Mouse (Mus musculus) layer of hippocampus, adult 2 months (tissue): ENCODE measurements around the gene Dtx1. TPM values are rescaled to one million over a fixed set of nuclear protein-coding genes. Genes with fewer than 3 reads are reported as not detected.

ENCODE experiments used
- DNase-seq, 2 experiments: peaks; one replicate each; pipeline ENCODE4 v3.0.0; 2022; ENCODE audit warnings: low spot score in 2 of 2
- H3K27ac ChIP-seq: fragments of 200-600 bp; 2 replicates; pipeline ENCODE4 v1.8.1; 2022
- H3K4me3 ChIP-seq: fragments of 200-600 bp; 2 replicates; pipeline ENCODE4 v1.8.1; 2022; ENCODE audit warnings: mild to moderate bottlenecking
- CTCF ChIP-seq: fragments of 200-600 bp; conservative IDR thresholded peaks from 2 replicates; pipeline ENCODE4 v1.8.1; 2022; ENCODE audit warnings: antibody characterized with exemption, mild to moderate bottlenecking, moderate library complexity
- total RNA-seq, 2 experiments: library from RNA; stranded (reverse); gene quantifications; 2 replicates each; pipeline ENCODE4 v1.2.3; 2021

The Dtx1 gene
- total RNA-seq, 2 experiments from 2014 or later, result 70.9 to 73.9 TPM

DNA sequence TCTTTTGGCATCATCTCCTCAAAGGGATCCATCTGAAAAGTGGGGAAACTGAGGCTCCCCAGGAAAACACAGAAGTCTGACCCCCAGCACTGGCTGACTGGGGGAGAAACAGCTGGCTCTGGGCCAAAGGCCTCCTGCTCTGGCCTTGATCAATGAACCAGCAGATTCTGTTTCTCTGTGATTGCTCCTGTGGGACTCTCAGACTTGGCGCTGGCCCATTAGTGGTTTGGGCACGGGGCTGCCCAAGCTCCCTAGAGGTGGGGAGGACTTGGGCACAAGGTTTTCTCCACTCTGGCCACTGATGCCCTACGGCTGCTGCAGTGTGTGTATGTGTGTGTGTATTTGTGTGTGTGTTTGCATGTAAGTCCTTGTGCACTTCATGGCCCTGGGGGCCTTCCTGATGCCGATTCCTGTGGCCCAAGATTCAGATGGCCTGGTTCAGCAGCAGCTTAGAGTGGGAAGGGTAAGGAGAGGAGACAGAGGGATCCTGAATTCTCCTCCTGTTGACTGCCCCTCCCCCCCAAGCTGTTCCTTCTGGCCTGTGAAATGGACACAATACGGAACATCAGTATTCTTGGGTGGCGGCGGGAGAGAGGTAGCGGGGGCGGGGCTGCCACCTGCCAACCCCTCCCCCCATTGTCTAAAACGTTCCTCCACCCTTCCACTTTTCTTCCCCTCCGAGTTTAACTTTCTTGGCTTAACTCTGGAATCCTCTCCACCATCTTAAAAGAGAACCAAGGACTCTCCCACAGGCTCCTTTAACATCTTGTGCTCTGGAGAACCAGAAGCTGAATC is 10.5 kb downstream of the Dtx1 start:
- no peak for DNase-seq
- no peak for TF ChIP-seq CTCF
- Histone ChIP-seq H3K27ac (peak overlapping the region; percentile 14; the same call in 1 of the 2 replicates), H3K4me3 (no peak overlapping the region)

DNA sequence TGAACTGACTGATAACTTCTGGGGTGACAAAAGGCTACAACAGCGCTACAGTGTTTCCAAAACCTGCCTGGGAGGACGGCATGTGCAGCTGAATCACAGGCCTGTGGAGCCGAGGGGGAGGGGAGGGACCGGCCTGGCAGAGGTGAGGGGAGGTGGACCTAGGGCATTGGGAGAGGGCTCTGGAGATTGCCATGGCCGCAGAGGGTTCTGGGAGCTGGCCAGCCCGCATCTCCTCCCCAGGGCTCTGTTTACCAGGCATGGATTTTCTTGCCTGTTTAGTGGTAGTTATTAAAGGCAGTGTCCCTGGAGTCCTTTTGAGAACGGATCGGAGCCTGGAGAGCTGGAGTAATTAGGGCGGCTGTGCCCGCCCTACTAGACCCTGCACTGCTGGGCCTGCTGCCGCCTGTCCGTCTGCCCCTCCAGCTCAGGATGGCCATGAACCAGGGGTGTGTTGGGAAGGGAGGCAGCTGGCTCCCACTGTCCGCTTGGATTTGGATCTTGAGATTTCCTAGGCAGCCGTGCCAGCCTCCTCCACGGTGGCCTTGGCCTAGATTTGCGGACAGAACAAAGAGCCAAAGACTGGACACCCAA is 12.8 kb downstream of the Dtx1 start:
- DNase-seq, result peak; percentile 58 to 69
- Histone ChIP-seq H3K27ac (peak overlapping the region; percentile 78), H3K4me3 (no peak overlapping the region)
- no peak for TF ChIP-seq CTCF

DNA sequence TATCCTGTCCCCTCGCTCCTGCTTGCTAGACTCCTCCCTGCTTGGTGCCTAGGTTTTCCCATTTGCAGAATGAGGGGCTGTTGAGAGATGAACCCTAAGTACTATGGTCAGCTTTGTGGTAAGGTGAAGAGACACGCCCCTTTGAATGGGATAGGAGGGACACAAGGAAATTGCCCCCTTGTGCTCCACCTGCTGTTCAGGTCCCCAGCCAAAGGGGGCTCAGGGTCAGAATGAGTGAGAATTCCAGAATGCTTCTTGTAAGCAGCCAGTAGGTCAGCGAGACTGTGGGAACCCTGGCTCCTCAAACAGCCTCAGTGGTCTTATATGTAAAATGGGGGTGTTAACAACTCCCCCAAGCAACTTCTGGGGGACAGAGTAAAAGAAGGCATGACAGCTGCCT is 13.5 kb downstream of the Dtx1 start:
- H3K4me3 ChIP-seq, result no peak overlapping the region
- 0 out of 2 replicates have a peak, but pooled peaks have one; percentile 7 for TF ChIP-seq CTCF
- peak overlapping the region; percentile 78 for H3K27ac ChIP-seq
- DNase-seq, result no peak

DNA sequence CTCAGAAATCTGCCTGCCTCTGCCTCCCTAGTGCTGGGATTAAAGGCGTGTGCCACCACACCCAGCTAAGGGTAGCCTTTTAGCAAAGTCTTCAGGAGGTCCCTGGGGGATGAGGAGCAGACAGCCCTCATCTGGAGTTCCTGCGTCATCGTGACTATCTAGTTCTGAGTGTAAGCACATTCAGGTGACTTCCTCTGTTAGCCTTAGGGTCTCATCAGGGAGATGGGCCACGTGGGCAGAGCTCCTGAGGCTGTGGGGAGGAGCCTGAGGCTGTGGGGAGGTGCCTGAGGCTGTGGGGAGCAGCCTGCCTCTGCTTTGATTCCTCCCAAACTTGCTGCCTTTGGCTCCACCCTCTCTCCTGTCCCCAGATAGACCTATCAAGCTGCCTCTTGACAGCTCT is 14.9 kb downstream of the Dtx1 start:
- H3K4me3 ChIP-seq, result no peak overlapping the region
- DNase-seq, result no peak
- H3K27ac ChIP-seq, result no peak overlapping the region; the same call in 1 of the 2 replicates
- TF ChIP-seq CTCF, result no peak

DNA sequence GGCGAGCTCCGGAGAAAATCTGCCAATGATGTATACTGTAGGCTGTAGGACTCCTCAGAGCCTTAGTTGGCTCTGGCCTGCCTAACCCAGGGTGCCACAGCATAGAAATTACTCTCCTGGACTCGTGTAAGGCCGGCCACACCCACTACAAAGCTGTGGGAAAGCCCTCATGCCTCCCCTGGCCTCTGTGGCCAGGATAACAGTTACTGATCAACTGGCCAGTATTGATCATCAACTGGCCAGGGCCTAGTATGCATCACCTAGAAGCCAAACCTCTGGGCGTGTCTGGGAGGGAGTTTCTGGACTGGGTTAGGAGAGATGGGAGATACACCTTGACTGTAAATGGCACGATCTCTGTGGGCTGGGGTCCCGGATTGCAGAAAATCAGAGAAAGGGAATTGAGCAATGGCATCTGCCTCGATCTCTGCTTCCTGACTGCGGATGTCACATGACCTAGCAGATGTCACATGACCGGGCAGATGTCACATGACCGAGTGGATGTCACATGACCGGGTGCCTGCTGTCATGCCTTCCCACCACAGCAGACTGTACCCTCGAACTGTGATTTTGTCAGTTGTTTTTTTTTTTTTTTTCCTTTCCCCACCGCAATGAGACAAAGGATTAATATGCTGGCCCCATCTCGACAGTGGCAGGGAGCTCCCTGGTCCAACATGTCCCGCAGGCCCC is 15.5 kb downstream of the Dtx1 start:
- Histone ChIP-seq H3K4me3 (no peak overlapping the region), H3K27ac (no peak overlapping the region; the same call in 1 of the 2 replicates)
- DNase-seq, result no peak
- no peak for TF ChIP-seq CTCF

DNA sequence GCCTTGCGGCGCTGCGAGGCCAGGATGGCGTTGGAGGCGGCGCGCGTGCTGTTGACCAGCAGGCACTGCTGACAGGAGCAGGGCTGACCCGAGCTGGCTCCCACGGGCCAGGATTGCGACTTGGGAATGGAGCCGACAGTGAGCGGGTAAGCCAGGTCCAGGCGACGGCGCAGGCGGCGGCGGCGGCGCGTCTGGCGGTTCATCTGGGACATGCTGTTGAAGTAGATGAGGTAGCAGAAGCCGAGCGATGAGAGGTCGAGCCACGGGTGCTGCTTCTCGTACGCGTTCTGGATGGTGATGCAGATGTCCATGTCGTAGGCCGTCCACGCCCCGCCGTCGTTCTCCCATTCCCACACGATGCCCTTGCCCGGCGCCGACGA is 17.0 kb downstream of the Dtx1 start:
- H3K27ac ChIP-seq, result peak overlapping the region; percentile 52
- no peak overlapping the region for H3K4me3 ChIP-seq
- DNase-seq, result no peak
- no peak for TF ChIP-seq CTCF

DNA sequence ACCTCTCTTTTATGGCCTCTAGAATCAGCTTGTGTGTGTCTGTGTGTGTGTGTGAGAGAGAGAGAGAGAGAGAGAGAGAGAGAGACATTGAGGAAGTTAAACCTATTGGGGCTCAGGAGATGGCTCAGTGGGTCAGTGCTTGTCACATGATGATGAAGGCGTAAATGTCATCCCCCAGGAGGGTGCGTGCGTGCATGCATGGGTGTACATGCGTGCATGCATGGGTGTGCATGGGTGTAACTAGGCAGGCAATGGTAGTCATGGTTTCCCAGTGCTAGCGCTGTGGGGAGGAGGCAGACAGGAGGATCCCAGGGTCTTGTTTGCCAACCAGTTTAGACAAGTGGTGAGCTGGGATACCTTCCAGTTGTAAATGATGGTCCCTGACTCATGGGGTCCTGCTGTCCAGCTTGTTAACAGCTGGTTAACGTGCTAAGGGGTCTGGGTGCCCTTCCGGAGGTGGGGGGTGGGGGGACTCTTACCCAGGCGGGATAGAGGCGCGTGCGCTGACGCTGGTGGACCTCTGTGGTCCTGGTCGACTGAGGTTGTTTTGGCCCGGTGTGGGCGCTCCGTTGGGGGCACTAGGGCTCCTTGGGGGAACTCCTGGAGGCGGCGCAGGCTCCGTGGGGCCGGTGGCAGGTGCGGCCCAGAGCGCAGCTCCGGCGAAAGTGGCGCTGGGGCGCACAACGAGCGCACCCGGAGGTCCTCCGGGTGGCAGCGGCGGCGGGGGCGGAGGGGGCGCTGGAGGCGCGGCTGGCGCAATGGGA is 17.6 kb downstream of the Dtx1 start:
- DNase-seq, result no peak
- H3K27ac ChIP-seq, result peak overlapping the region; percentile 52
- TF ChIP-seq CTCF, result no peak
- H3K4me3 ChIP-seq, result no peak overlapping the region

DNA sequence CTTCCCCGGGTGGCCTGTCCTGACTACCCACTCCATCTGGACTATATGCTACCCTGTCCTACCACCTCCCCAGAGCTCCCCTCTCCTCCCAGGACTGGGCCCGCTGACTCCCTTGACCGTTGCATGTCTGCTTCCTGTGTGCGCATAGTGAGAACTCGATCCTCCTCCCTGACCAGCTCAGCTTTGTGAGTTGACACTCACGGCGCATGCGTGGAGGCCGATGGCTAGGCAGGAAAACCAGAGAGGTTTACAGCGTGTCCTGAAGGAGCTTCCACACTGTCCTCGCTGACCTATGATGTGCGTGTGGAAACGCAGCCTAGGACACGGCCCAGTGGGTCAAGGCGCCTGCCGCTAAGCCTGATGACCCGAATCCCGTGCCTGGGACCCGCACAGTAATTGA is 19.7 kb downstream of the Dtx1 start:
- no peak for TF ChIP-seq CTCF
- DNase-seq, result no peak
- no peak overlapping the region for H3K4me3 ChIP-seq
- no peak overlapping the region for H3K27ac ChIP-seq

DNA sequence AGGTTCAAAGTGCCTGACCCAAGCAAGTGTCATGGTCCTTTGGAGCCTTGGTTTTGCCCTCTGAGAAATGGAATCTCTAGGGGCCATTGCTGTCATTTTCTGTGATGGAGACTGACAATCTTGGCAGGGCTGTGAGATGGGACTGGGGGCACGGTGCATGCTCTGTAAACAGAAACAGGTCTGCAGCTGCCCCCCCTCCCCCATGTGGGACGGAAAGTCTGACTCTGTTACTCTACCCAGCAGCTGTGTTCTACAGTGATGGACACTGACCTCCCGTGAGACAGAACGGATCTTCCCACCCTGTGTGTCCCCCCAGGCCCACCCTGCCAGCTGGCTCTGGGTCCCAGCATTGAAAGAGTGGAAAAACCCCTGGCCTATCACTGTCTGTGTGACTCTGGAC is 21.3 kb downstream of the Dtx1 start:
- no peak for DNase-seq
- H3K4me3 ChIP-seq, result no peak overlapping the region
- H3K27ac ChIP-seq, result 0 out of 2 replicates have a peak overlapping the region, but pooled peaks have one; percentile 14
- TF ChIP-seq CTCF, result no peak

DNA sequence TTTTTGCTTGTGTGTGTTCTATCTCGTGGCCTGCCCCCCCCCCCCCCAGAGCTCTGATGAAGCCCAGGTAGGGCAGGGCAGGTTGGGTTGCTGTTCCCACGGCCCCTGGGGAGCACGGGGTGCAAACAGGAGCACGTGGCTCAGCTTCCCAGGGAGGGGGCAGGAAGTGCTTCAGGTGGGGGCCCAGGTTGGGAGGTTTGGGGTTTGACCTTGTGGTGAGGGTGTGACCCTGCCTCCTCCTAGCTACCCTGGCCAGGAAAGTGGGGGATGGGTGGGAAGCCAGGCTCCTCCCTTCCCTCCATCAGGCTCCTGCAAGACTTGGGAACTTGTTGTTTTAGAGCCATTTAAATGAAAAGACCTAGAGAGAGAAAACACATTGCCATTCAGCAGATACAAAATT is 23.3 kb downstream of the Dtx1 start:
- no peak overlapping the region for H3K4me3 ChIP-seq
- no peak for TF ChIP-seq CTCF
- H3K27ac ChIP-seq, result no peak overlapping the region
- no peak for DNase-seq

DNA sequence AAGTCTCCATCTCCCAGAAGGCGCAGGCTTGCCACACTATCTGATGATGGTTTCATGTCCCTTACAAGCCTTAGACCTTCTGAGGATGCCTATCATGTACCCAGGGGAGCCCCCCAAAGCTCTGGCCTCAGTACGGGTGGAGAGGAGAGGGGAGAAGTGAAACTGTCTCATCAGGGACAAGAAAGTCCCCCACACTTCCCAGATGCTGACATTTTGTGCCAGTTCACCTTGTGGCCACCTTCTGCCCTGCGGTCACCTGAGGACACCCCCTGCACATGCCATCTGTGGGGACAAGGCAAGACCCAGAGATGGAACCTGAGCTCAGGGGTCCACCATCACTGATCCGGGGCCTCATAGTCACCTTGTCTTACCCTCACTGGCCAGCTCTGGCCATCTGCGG is 23.8 kb downstream of the Dtx1 start:
- Histone ChIP-seq H3K27ac (no peak overlapping the region), H3K4me3 (no peak overlapping the region)
- DNase-seq, result no peak
- TF ChIP-seq CTCF, result no peak

DNA sequence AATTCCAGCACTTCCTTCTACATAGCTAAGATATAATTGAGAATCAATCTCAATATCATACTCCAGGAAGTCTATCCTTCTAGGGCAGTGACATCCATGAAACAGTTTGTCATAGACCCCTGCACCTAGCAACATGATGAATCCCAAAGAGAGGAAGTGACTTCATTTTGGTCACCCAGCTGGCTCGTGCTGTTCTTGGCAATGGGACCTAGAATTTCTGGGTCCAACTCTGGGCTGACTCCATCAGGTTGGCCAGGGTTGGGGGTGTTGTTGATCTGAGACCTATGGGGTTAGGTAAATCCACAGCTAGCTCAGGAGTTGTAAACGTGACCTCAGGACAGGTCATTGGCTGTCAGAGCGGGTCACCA is 24.3 kb downstream of the Dtx1 start:
- DNase-seq, result no peak
- Histone ChIP-seq H3K4me3 (no peak overlapping the region), H3K27ac (no peak overlapping the region)
- TF ChIP-seq CTCF, result no peak
